Mouse (Mus musculus): ENCODE data around the gene Spg11.

DNA sequence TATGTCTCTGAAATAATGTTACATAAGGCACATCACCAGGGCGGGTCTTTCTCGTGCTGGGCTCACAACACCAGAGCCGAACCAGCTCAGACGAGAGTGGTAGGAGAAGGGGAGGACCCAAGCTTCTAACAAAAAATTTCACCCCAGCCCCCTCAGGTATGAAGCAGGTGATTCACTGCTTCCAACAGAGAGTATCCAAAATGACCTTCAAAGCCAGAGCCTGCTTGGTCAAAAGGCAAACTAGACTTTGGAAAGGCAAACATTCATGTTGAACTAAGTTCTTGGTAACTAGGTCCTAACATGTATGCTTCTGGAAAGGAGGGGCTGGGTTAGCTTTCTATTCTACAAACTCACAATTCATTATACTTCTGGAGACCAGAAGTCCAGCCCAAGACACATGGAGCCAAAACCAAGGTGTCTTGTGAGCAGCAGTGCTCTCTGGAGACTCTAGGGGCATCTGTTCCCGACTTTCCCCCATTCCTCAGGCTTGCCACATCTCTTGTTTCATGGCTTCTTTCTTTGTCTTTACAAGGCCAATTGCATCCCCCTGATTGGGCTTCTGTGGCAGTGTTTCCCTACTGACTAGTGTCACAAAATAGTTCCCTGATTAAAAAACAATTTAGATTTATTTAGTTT lies 23.3 kb upstream of the Spg11 start:
- TF ChIP-seq POLR2A (IDR thresholded peaks at IDR 0.05; ENCODE audit: control insufficient read depth, extremely low read depth, insufficient read depth, low read length, poor library complexity), result no peak
- no peak for TF ChIP-seq CTCF (IDR thresholded peaks at IDR 0.05; ENCODE audit: borderline replicate concordance, control insufficient read depth, extremely low read depth, insufficient read depth, low read length, poor library complexity)

Measured in thymus, adult 2 months (tissue).